Mouse (Mus musculus) spleen, postnatal 4 days (tissue): ENCODE data around the gene Nacc2.

Experiments used
- DNase-seq, 2 experiments: peaks; one replicate each; pipeline ENCODE4 v3.0.0; 2022; ENCODE audit warnings: low spot score in 2 of 2

Gene Nacc2

GRCm38 (mm10) chr2:26139545-26140206 lies 16.7 kb upstream of the Nacc2 start:
- no peak for DNase-seq

- DNase-seq: no peak
These were observed 16.1 kb upstream of the Nacc2 start for GRCm38 (mm10) chr2:26139034-26139544.

DNA sequence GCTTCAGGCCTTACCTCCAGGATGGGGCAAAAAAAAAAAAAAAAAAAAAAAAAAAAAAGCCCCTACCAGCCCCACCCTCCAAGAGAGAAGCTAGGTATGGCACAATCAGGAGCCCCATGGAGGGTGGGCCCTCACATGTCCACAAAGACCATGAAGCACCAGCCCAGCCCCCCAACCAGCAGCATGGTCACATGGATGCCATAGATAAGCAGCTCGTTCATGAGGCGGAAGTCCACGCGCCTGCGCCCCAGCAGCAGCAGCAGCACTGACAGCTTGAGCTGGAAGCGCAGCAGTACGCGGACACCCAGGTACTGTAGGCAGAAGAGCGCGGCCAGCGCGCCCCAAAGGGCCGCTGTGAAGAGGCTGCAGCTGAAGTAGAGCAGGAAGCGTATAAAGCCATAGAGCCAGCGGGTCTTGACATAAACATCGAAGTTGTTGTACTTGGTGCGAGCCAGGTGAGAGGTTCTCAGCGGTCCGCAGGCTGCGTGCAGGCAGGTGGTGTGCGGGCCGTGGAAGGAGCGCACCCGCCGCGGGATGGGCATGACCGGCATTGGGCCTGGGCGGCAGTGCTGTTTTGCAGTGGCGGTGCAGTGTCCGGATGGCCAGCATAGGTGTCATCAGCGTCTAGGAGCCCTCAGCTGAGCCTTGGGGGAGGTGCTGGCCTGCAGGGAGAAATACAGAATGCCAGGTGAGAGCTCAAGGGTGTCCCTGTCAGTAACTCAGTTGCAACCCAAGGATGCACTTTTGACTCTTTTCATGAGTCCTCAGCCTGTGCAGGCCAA lies 15.4 kb upstream of the Nacc2 start:
- DNase-seq: peak; percentile 56 to 74

DNA sequence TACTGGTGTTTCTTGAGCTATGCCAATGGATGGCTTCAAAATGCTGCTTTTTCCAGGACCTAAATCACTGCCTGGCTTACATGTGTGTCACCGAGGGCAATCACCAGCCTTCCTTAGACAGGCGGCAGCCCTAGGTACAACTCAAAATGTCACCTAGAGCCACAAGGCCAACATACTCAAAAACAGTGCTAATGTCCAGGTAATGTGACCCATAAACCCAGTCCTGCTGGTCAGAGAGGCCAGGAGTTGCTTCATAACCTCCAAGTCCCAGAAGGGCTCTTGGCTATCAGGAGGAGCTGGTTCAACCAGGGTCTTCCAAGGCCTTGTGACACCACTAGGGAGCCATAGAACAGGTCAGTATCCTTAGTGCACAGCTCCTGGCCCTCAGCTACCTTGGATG lies 11.6 kb upstream of the Nacc2 start:
- no peak for DNase-seq

GRCm38 (mm10) chr2:26132628-26133551 lies 9.9 kb upstream of the Nacc2 start:
- peak; percentile 57 to 77 for DNase-seq

GRCm38 (mm10) chr2:26131327-26131726 lies 8.3 kb upstream of the Nacc2 start:
- DNase-seq: no peak

DNA sequence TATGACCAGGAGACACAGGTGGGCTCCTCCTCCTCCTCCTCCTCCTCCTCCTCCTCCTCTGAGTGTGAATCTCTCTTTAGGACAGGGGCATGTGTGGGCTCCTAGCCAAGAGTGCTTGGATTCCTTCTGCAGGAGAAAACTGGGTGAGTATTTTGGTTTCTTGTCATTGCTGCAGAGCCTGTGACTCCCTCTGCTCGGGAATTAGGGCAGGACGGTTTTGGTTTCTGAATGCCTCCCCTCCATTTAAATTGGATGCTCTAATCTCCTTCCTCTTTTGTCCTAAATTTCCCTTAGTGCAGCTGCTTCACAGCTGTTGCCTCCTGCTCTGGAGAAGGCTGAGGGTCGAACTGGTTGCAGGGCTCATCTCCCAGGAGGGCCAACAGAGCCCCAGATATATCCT lies 6.9 kb upstream of the Nacc2 start:
- no peak for DNase-seq

GRCm38 (mm10) chr2:26129346-26129745 lies 6.3 kb upstream of the Nacc2 start:
- no peak for DNase-seq

- peak; percentile 42 to 73 for DNase-seq
These were observed 595 bp downstream of the Nacc2 start for GRCm38 (mm10) chr2:26122171-26123078.

- DNase-seq: no peak
These were observed 1.4 kb downstream of the Nacc2 start for GRCm38 (mm10) chr2:26121541-26122083.

DNA sequence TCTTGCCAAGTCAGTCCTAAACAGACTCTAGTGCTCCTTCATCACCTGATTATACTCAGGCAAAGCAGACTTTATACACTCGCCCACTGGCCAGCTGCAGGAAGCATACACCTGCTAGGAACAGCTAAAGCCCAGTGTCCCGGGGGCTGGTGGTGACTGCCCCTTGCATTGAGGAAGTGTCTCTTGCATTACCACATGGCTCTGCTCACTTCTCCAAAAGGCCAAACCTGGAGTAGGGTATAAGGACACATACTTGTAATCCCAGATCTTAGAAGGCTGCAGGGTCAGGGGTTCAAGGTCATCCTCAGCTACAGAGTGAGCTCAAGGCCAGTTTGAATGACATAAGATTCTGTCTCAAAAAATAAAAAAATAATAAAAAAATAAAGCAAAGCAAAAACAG lies 3.4 kb downstream of the Nacc2 start:
- no peak for DNase-seq

GRCm38 (mm10) chr2:26119310-26119592 lies 3.8 kb downstream of the Nacc2 start:
- DNase-seq: no peak

DNA sequence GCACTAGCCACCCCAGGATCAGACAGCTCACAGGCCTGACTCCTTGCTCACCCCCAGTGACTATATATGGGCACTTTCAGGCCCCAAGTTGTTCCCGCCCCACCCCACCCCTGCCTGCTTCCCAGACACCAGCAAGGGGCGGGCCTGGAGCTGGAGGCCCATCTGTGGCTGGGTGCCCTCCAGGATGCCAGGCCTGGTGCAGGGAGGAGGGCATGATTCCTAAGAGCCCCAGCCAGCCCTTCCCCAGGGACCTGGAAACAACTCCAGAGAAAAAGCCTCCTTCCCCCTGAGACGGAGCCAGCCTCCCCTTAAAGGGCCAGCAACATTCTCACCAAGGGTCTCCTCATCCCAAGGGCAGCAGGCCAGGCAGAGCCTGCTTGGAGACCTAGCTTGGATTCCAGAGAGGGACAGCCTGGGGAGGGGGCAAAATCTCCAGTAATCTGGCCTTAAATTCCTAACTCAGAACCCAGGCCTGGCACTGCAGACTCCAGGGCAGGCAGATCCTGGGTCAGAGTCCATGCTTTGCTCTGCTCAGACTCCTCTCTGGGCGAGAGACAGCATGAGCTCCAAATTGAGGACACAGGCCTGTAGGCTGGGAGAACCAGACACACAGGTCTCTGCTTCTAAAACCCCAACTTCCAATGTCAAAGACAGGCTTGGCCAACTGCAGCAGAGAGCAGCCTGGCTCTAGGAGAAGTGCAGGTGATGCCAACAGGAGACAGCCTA lies 4.3 kb downstream of the Nacc2 start:
- no peak for DNase-seq

- no peak for DNase-seq
These were observed 5.4 kb downstream of the Nacc2 start for GRCm38 (mm10) chr2:26117580-26117979.

DNA sequence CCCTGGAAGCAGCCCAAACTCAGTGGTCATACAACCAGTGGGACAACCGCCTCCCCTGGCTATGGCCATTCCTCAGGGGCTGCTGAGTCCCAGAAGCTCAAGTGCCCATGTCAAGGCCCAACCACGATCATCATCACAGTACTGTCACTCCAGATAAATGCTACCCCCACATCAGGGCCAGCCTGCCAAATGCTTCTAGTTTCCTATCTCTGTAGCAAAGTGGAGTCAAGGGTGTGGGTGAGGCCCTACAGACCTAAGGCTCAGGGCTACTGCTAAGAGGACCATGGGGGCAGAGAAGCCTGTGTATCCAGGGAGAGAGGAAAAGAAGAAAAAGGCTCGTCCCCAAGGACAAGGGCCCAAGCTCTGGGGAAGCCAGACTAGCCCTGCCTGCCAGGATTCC lies 6.5 kb downstream of the Nacc2 start:
- no peak for DNase-seq

DNA sequence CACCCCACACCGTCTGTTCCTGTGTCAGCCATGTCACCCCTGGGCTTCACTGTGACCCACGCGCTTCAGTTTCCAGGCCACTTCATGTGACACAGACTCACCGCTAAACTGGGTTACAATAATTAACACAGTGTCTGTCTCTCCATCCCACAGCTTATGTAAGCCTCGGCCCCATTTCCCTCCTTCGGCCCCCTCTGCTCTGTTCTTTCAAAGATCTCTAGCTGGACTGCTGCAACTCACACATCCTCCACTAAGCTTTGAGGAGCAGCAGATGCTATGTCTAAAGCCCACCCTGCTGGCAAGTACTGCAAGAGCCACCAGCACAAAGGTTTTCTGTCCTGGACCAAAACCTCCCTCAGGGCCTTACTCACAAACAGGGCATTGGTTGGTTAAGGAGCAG lies 7.8 kb downstream of the Nacc2 start:
- DNase-seq: no peak

DNA sequence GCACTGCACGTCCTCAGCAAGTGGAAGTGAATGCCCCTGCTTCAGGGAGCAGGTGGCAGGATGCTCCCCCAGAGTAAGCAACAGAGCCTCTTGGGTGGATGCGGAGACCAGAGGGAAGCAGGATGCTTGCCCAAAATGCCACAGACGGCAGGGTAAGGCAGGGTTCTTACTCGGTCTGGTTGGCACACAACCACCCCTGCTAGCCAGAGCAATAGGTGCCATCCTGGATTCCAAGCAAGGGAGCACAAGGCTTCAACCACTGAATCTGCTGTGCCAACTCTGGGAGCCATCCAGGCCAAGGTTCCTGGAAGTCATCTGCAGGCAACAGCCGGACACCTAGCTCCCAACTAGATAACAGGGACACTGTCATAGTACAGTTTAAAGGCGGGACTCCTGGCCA lies 14.8 kb downstream of the Nacc2 start:
- DNase-seq: no peak

DNA sequence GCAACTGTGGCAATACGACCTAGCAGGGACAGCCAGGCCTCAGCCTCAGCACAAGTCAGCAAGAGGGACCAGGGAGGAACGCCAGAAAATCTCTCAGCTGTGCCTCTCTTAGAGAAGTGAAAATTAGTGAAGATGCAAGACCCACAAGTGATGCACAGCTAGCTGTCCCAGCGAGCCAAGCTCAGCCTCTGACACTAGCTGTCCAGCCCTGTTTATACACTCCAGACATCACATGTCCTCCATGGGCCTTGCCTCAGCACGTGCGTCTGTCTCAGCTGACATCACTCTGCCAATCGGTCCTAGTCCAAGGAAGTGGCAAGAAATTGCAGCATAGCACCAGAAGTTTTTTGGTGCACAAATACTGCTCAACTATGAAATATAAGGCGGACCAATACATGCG lies 16.0 kb downstream of the Nacc2 start:
- no peak for DNase-seq

DNA sequence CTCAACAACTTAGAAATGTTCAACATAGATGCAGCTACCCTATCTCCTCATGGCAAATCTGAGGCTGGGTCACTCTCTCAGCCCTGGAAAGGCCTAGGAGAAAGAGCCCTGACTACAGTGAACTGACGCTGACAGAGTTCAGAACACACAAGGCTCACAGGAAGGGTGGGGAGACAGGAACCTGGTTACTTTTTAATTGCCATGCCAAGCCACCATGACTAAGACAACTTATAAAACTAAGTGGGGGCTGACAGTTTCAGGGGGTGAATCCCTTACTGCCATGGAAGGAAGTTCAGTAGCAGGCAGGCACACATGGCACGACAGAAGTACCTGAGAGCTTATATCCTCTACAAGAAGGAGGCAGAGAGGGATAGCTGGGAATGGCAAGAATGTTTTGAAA lies 16.8 kb downstream of the Nacc2 start:
- DNase-seq: no peak

DNA sequence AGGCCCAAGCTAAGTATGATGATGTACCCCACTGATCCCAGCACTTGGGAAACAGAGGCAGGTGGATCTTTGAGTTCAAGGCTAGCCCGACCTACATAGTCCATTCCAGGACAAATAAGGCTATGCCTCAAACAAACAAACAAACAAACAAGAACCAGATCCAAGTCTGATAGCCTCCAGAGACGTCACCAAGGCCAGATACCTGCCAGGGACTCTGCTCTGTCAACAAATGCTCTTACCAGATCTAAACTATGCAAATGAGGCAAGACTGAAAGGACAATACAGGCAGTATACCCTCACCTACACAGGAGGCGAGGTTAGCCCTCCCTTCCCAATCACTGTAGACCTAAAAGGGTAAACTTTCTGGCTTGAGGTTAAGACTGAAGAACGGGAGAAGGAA lies 22.7 kb downstream of the Nacc2 start:
- no peak for DNase-seq
